Mouse (Mus musculus) forebrain, embryonic 13.5 days (tissue): ENCODE results near the gene Ctbp2. TPM values are rescaled to one million over a fixed set of nuclear protein-coding genes. Genes with fewer than 3 reads are reported as not detected.
A peak's percentile ranks its signal among the peaks of the same experiment; 100 is the strongest.

ENCODE experiments used
- ATAC-seq: fragments of 200-750 bp; cut with Nextera tagmentation; 2 replicates; pipeline ENCODE4 v1.8.0; 2017
- H3K27ac ChIP-seq: fragments of 300-500 bp; sonication (generic); 2 replicates; pipeline ENCODE4 v1.5.1; 2015; ENCODE audit warnings: inconsistent platforms, mild to moderate bottlenecking, moderate library complexity
- H3K27me3 ChIP-seq: fragments of 300-500 bp; sonication (generic); 2 replicates; pipeline ENCODE4 v1.6.1; 2015; ENCODE audit warnings: mild to moderate bottlenecking, inconsistent platforms
- H3K36me3 ChIP-seq: fragments of 300-500 bp; sonication (generic); 2 replicates; pipeline ENCODE4 v1.6.1; 2015; ENCODE audit warnings: mild to moderate bottlenecking, inconsistent platforms; ENCODE audit not compliant: poor library complexity, severe bottlenecking
- H3K4me1 ChIP-seq: fragments of 300-500 bp; sonication (generic); 2 replicates; pipeline ENCODE4 v1.6.1; 2015; ENCODE audit warnings: inconsistent platforms
- H3K4me2 ChIP-seq: fragments of 300-500 bp; sonication (generic); 2 replicates; pipeline ENCODE4 v1.6.1; 2015; ENCODE audit warnings: inconsistent platforms, mild to moderate bottlenecking, moderate library complexity
- H3K4me3 ChIP-seq: fragments of 300-500 bp; sonication (generic); 2 replicates; pipeline ENCODE4 v1.5.1; 2015; ENCODE audit warnings: mild to moderate bottlenecking, inconsistent platforms
- H3K9ac ChIP-seq: fragments of 300-500 bp; sonication (generic); 2 replicates; pipeline ENCODE4 v1.6.1; 2015; ENCODE audit warnings: mild to moderate bottlenecking, inconsistent platforms
- H3K9me3 ChIP-seq: fragments of 300-500 bp; sonication (generic); replicated peaks from 2 replicates; pipeline ENCODE4 v1.6.1; 2016; ENCODE audit warnings: inconsistent platforms
- WGBS: fragments of 180-500 bp; shearing (Covaris S2); methylation state at CpG from one replicate; pipeline ENCODE4 v1.1.7; 2015; 5-methylcytosine and 5-hydroxymethylcytosine counted together
- polyA plus RNA-seq: library from polyadenylated mRNA; unstranded; fragments of >200 nt; fragmentation: Nextera tagmentation; extraction: Ambion mirVana; gene quantifications from 2 replicates; pipeline ENCODE4 v1.2.1, GENCODE M21; 2015

Gene Ctbp2
- polyA plus RNA-seq, 1 experiment from 2014 or later = 104 TPM

DNA sequence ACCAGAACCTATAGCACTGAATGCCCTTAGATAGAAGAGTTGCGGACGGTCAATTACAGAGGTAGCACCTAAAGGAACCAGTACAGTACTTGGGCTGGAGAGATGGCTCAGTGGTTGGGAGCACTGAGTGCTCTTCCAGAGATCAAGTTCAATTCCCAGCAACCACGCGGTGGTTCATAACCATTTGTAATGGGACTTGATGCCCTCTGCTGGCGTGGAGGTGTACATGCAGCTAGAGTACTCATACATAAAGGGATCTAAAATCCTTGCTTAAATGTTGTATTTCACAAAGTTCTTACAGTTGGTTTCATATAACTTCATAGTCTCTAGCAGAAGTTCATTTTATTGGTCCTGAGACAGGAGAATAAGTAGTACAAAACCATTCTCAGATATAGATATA lies 9.4 kb upstream of the Ctbp2 start:
- no peak for ATAC-seq
- no peaks in the 10 kb centered on the region for H3K36me3 ChIP-seq
- no peak overlapping the region for H3K9ac ChIP-seq
- 76% methylated on average over 5 of the region's 5 CpGs for WGBS
- no peaks in the 10 kb centered on the region for H3K4me1 ChIP-seq
- no peak overlapping the region for H3K4me2 ChIP-seq
- no peak overlapping the region for H3K27ac ChIP-seq
- H3K4me3 ChIP-seq = no peak overlapping the region
- H3K9me3 ChIP-seq = peaks cover 9% of the 10 kb centered on the region
- H3K27me3 ChIP-seq = no peaks in the 10 kb centered on the region

DNA sequence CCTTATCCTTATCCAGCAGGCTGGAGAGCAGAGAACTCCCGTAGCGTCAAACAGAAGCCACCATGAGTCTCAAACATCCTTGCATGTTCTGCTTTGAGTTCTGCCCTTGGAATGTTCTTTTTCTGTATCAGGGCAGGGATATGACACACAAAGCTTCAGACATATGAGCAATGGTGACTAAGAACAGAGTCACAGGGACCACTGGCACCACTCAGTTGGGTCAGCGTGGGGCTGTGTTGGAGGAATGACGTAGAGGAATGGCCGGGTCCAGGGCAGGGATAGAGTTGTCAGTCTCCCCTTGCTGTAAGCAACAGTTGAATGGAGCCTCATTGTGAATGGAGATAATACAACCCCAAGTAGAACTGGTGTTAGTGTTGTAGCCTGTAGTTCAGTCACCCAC lies 8.5 kb upstream of the Ctbp2 start:
- Histone ChIP-seq H3K27me3 (no peaks in the 10 kb centered on the region), H3K9ac (no peak overlapping the region), H3K36me3 (no peaks in the 10 kb centered on the region), H3K4me1 (no peaks in the 10 kb centered on the region), H3K4me3 (no peak overlapping the region), H3K9me3 (peaks cover 11% of the 10 kb centered on the region), H3K27ac (no peak overlapping the region), H3K4me2 (no peak overlapping the region)
- WGBS = 93% methylated on average over 5 of the region's 5 CpGs
- no peak for ATAC-seq

DNA sequence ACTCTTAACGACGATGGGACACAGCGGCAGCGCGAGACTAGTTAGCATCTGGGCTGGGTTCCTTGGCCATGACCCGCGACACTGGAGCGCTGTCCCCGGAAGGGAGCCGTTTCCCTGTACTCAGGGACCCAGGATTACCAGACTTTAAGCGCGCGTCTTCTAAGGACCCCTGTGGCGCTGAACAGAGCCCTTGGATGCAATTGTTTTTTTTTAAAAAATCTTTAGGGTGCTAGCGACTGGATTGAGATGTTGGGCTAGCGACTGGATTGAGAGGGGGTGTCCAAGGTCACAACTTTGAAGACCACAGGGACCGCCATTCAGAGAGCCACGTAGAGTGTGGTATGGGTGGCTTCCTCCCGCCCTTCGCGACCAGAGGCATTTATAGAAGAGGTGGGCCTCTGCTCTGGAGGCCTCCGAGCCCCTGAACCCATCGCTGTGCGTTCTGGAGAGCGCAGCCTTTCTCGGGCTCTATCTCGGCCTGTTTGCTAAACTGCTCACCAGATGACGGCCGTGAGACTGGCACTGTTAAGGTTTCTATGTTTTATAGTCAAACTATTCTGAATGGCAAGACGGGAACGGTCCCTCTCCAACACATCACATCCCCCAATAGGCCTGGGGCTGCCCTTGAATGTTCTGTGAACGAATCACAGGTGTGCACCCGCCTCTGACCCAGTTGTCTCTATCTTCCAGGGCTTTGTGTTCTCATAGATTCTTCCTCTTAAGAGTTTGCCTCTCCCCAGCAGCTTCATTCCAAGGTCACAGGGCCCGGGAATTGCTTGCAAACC lies 739 bp upstream of the Ctbp2 start:
- Histone ChIP-seq H3K9ac (peak overlapping the region; percentile 99), H3K4me1 (peaks cover 26% of the 10 kb centered on the region), H3K4me3 (peak overlapping the region; percentile 87), H3K27ac (no peak overlapping the region), H3K27me3 (peaks cover 19% of the 10 kb centered on the region), H3K4me2 (peak overlapping the region; percentile 98), H3K36me3 (no peaks in the 10 kb centered on the region), H3K9me3 (peaks cover 7% of the 10 kb centered on the region)
- ATAC-seq = no peak
- WGBS = 7% methylated on average over 34 of the region's 34 CpGs

DNA sequence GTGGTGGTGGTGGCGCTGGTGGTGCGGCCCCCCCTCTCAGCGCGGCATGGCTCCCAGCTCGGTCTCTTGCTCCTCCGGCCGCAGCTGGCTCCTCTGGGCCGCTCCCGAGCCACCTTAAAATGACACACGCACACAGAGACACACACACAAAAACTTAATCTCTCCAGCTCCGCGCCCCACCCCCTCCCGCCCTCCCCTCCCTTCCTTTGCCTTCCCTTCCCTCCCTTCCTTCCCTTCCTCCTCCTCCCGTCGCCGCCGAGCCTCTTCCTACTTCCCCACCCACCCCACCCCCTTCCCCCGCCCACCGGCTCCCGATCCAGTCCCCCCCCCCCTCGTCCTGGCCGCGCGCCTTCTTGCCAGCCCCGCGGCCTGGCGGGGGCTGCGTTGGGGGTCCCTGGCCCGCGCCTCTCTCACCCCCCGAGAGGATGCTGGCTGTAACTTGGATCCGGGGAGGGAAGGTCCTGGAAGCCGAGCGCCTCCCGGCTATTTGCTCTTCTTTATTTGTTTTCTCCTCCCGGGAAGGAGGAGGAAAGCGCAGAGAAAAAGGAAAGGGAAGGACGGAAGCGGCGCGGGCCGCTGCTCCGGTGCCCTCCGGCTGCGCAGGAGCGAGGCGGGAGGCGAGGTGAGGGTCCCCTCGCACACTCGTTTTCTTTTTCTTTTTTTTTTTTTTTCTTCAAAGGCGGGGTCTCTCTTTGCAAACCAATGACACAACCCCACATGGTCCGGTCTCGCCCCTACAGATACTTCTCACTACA lies 733 bp downstream of the Ctbp2 start, which contains the start of gene Fgfr2:
Fgfr2 (minus strand) TSS at position 107 of the 755 bp plus-strand sequence.
- Histone ChIP-seq H3K27ac (peak within 1 kb of the TSS; percentile 99), H3K9ac (peak within 1 kb of the TSS; percentile 99), H3K4me2 (peak within 1 kb of the TSS; percentile 98), H3K36me3 (no peaks in the 10 kb centered on the region), H3K4me3 (peak within 1 kb of the TSS; percentile 87), H3K27me3 (peaks cover 19% of the 10 kb centered on the region), H3K9me3 (peaks cover under 1% of the 10 kb centered on the region; the same call in 1 of the 2 replicates), H3K4me1 (peaks cover 41% of the 10 kb centered on the region)
- WGBS = 1% methylated on average over 38 of the region's 53 CpGs
- ATAC-seq = peak; percentile 64

DNA sequence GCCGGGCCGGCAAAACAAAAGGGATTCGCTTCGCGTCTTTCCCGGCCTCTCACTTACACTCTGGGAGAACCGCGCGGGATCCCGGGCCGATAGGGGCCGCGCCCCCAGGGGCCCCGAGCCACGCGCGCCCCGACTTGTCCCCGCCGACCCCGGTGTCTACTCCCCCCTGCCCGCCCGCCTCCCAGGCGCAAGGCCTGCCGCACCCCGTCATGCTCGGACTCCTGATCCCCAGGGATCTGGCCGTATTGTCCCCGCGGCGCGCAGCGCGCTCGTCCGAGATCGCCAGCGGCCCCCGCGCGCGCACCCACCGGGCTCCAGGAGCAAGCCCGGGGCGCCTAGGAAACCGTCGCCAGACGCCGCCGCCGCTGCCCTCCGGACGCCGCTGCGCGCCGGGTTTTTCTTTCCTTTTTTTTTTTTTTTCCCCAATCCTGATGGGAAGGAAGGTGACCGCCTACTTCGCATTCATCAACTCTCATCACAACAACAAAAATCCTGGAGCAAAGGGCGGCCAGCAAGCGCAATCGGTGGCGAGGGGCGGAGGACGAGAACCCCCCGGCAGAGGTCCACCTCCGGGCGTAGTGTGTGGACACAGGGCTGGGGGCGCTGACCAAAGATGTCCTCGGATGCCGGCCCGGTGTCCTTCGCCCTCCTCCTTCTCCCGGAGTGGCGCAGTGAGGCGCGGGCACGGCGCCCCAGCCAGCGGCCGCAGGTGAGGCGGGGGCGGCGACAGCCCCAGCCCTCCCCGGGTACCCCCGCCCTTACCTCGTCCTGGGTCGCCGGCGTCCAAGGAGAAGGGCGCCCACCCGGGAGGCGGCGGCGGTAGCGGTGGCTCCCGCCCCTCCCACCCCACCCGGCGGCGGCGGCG lies 1.5 kb downstream of the Ctbp2 start:
- Histone ChIP-seq H3K27me3 (peaks cover 19% of the 10 kb centered on the region), H3K4me3 (peak overlapping the region; percentile 87), H3K4me2 (peak overlapping the region; percentile 98), H3K9ac (peak overlapping the region; percentile 99), H3K9me3 (no peaks in the 10 kb centered on the region), H3K36me3 (no peaks in the 10 kb centered on the region), H3K27ac (peak overlapping the region; percentile 99), H3K4me1 (peaks cover 48% of the 10 kb centered on the region)
- no peak; the same call in none of the 2 replicates for ATAC-seq
- WGBS = 0% methylated on average over 76 of the region's 102 CpGs

DNA sequence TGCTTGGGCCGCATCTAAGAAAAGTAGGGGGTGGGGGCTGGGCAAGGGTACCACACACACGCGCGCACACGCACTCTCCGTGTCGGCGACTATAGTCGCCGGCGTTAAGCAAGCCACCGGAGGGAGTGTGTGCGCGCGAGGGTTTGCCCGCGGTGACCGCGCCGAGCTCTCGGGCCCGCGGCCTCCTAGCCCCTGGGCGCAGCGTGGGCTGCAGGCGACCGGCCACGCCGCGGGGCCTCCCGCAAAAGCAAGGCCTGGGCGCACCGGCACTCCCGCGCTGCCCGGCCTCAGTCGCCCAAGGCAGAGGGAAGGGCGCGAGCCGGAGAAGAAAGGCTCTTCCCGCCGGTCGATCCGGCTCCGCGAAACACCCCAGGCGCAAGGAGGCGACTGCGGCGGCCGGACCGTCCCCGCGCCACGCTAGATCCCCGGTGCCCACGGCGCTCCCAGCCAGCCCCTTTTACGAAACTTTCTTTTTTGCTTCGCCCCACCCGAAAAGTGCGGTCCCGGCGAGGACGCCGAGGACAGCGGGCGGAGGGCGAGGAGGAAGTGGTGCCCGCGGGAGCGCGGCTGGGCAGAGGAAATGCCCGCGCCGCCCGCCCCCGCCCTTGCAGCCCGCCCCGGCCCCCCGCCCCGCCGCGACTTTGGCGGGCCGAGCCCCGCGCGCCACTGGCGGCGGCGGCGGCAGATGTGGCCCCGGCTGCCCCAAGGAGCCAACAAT lies 2.3 kb downstream of the Ctbp2 start:
- Histone ChIP-seq H3K4me3 (peak overlapping the region; percentile 87), H3K36me3 (no peaks in the 10 kb centered on the region), H3K9ac (peak overlapping the region; percentile 99), H3K4me2 (peak overlapping the region; percentile 98), H3K27me3 (peaks cover 16% of the 10 kb centered on the region), H3K9me3 (no peaks in the 10 kb centered on the region), H3K4me1 (peaks cover 56% of the 10 kb centered on the region), H3K27ac (peak overlapping the region; percentile 99)
- peak; percentile 38; the same call in 1 of the 2 replicates for ATAC-seq
- WGBS = under 1% methylated on average over 81 of the region's 94 CpGs

DNA sequence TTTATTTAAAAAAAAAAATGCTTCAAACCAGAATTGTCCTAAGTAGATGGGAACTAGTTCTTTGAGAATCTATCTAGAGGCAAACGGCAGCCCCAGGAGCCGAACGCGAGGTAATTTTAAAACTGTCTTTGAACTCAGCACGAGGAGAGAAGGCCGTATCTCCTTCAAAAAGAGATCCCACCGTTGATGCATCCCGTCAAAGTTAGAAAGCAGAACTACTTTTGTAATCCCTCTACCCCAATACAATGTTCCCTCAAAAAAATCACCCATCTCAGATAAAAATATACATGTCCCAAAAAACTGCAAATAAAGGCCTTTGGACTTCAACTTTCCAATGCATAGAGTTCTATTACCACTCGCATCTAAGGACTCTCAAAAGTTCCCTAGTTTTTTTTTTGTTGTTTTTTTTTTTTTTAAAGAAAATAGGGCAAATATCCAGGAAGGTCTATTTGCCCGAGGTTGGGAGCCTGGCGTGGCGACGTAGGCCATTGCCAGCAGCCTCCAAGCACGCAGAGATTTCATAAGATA lies 3.0 kb downstream of the Ctbp2 start:
- Histone ChIP-seq H3K4me2 (peak overlapping the region; percentile 98), H3K27me3 (peaks cover 10% of the 10 kb centered on the region), H3K4me3 (peak overlapping the region; percentile 87), H3K9me3 (no peaks in the 10 kb centered on the region), H3K9ac (peak overlapping the region; percentile 99), H3K36me3 (no peaks in the 10 kb centered on the region), H3K4me1 (peaks cover 63% of the 10 kb centered on the region), H3K27ac (peak overlapping the region; percentile 99)
- ATAC-seq = no peak
- under 1% methylated on average over 14 of the region's 14 CpGs for WGBS

DNA sequence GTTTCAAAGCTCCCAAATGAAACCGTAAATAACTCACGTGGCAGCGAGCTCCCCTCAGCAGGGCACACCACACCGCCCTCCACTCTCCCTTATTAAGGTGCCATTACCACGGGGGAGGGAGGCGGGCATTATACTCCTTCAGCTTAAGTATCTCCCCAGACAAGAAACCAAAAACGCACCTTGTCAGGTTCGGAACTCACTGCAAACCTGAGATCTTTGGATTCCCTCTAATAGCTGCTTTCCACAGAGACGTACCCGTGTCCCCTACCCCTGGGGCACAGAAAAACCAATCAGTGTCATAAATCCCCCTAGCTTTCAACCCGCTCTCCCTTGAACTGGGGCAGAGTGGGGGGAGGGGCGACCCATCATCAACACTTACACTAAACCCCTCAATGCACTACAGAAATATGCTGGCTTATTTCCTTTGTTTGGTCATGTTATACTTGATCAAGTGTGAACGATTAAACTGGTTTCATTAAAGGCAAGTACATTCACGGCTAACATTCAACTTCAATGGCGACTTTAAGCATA lies 3.9 kb downstream of the Ctbp2 start:
- Histone ChIP-seq H3K9me3 (no peaks in the 10 kb centered on the region), H3K36me3 (no peaks in the 10 kb centered on the region), H3K27me3 (peaks cover 2% of the 10 kb centered on the region; the same call in 1 of the 2 replicates), H3K4me3 (peak overlapping the region; percentile 87), H3K4me2 (peak overlapping the region; percentile 98), H3K9ac (peak overlapping the region; percentile 47), H3K27ac (no peak overlapping the region), H3K4me1 (peaks cover 71% of the 10 kb centered on the region)
- no peak for ATAC-seq
- WGBS = under 1% methylated on average over 15 of the region's 15 CpGs

DNA sequence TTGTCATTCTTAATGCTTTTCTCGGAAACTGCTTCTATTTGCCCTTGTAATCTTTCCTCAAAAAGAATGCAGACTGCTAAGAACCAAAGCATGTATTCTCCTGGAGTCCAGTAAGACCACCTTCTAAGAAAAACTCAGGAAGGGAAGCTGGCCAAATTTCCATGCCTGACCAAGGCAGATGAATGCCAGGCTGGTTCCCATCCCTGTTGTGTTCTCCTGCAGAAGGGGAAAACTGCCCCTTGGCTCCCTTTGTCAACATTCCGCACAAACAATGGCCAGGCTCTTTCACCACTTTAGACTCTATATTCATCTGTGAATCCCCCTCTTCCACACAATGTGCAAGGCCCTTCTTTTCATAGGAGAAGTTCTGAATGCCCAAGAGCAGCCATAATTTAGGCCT lies 6.3 kb downstream of the Ctbp2 start:
- H3K4me2 ChIP-seq = 0 out of 2 replicates have a peak overlapping the region, but pooled peaks have one; percentile 20
- H3K9ac ChIP-seq = no peak overlapping the region
- WGBS = 0% methylated on average over 2 of the region's 2 CpGs

DNA sequence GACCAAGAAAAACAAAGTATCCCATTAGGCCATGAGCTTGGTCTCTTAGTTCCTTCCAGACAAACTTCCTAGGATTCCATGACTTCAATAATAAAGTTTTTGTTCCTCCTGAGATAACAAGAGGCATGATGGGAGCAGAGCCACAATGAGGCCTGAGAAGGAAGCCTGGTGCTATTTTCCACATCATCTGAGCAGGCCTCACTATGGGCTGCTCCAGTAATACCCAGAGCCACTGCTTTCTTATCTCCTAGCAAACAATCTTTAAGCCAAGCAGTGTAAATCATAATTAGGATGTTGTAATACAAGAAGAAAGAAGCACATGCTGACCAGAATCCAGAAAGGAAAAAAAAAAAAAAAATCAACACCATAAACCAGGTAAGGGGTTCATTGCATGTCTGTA lies 7.6 kb downstream of the Ctbp2 start:
- Histone ChIP-seq H3K9me3 (no peaks in the 10 kb centered on the region), H3K36me3 (no peaks in the 10 kb centered on the region), H3K4me1 (peaks cover 95% of the 10 kb centered on the region), H3K27me3 (no peaks in the 10 kb centered on the region), H3K9ac (no peak overlapping the region), H3K4me2 (no peak overlapping the region), H3K4me3 (no peak overlapping the region), H3K27ac (no peak overlapping the region)
- ATAC-seq = no peak

More for the DNA sequence above, 6.3 kb downstream of the Ctbp2 start:
- Histone ChIP-seq H3K9me3 (no peaks in the 10 kb centered on the region), H3K36me3 (no peaks in the 10 kb centered on the region), H3K27me3 (no peaks in the 10 kb centered on the region), H3K27ac (no peak overlapping the region), H3K4me1 (peaks cover 82% of the 10 kb centered on the region), H3K4me3 (no peak overlapping the region)
- no peak for ATAC-seq

DNA sequence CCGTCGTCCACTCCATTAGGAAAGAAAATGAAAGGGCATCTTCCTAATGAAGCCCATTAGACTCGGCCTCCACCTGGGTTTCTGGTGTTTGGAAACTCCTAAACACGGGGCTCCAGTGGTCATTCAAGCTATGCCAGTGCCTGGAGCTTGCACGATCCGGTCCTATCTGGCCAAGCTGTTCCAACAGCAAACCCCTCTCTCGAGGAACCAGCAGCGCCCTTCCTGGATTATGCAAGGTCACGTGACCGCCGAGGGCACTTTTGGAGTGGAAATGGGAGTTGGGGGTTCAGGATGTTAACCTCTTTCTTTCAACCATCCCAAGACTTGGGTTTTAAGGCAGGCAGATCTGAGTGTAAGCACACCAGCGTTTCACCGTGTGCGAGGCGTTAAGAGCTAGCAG lies 8.3 kb downstream of the Ctbp2 start:
- Histone ChIP-seq H3K27ac (no peak overlapping the region), H3K27me3 (no peaks in the 10 kb centered on the region), H3K9ac (no peak overlapping the region), H3K9me3 (no peaks in the 10 kb centered on the region), H3K4me2 (peak overlapping the region; percentile 45), H3K4me1 (peaks cover 97% of the 10 kb centered on the region), H3K36me3 (no peaks in the 10 kb centered on the region), H3K4me3 (no peak overlapping the region)
- 19% methylated on average over 15 of the region's 15 CpGs for WGBS
- ATAC-seq = no peak
